Mouse (Mus musculus): ENCODE results near the gene Fabp2.

- TF ChIP-seq POLR2A (IDR thresholded peaks at IDR 0.05; ENCODE audit: insufficient read depth, low read depth, low read length) (no peak), CTCF (IDR thresholded peaks at IDR 0.05) (no peak), EP300 (IDR thresholded peaks at IDR 0.05; ENCODE audit: insufficient read depth, low read depth, low read length) (no peak)
Observed at GRCm38 (mm10) chr3:122868270-122868669, 26.6 kb upstream of the Fabp2 start.
